Mouse (Mus musculus) cerebellum, postnatal 10 days (tissue): ENCODE measurements around the gene Gsk3b.
A peak's percentile ranks its signal among the peaks of the same experiment; 100 is the strongest.
"Not testable (repeated sequence)": the region's sequence is repeated elsewhere in the genome, so short reads cannot be mapped to it uniquely, and the experiment has no call there.

Experiments
- DNase-seq, 2 experiments: peaks; one replicate each; pipeline ENCODE4 v3.0.0; 2021; ENCODE audit warnings: mixed read lengths in 2 of 2

Gsk3b gene

DNA sequence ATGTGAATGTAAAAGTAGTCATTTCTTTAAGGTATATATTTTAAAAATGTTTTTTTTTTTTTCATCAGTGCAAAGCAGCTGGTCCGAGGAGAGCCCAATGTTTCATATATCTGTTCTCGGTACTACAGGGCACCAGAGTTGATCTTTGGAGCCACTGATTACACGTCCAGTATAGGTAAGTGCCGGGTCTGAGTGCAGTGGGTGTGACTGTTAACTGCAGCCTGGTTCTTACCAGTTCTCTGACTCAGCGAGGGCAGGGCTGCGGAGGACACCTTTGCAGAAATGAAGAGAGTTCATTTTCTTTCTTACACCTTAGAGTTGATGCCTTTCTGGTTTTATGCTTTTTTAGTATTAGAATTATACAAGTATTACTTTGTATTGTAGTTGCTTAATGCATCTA, 102.7 kb downstream of the Gsk3b start:
- no peak for DNase-seq

DNA sequence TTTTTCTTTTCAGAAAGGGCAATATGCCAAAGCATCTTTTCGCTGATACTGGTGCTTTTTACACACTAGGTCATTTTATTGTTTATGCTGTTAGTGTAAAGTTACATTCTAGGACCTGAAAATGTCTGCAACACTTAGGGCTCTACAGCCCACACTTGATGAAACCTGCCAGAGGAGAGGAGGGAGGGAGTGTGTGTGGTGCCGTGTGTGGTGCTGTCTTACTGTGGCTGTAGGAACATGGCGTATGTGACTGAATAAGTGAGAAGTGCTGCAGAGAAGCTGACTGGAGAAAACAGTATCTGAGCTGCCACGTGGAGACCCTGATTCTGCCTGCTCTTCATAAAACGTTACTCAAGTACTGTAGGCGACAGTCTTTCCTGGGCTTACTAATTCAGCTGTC, 103.8 kb downstream of the Gsk3b start:
- no peak for DNase-seq

DNA sequence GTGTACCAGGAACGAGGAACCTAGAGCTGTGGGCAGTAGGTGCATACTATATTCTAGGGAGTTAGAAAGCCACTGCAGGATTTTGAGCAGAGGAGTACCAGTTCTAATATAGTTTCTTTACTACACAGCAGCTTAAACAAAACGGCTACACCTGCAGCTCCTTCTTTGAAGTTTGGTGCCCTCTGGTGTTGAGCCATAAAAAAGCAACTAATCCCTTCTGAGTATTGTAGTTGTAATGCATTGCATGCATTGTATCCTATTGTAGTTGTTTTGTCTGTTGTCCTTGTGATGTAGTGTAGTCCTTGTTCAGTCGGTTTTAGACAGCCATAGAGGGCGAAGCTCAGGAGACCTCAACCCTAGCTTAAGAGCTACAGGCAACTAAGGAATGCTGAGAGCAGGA, 108.5 kb downstream of the Gsk3b start:
- DNase-seq = peak; percentile 86 to 87

DNA sequence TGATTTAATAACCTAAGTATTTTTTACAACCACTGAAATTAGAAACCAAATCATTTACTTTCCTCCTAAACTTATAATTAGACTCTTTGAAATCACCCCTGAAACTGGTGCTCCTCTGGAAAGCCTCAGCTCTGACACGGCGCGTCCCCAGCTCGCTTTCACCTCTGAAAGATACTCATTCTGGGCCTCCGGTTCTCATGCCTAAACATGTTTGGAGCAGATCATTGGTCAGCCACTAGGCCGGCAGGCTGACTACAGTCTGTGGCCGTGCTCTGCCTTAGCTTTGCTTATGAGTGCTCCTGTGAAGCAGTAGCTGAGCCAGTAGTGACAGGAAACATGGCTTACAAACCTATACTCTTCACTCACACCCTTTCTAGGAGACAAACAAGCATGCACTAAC, 116.5 kb downstream of the Gsk3b start:
- DNase-seq = no peak

DNA sequence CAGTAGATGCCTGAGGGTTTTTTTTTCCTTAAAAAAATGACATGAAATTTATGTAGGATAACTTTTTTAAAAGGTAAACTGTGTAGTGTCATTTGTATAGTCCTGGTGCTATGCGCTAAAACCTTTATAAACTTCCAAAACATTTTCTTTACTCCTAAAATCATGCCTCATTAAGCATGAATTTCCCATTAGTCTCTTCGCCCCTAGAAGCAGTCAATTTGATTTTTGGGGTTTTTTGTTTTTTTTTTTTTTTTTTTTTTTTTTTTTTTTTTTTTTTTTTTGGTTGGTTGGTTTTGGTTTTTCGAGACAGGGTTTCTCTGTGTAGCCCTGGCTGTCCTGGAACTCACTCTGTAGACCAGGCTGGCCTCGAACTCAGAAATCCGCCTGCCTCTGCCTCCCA, 133.7 kb downstream of the Gsk3b start:
- DNase-seq = not testable (repeated sequence)

DNA sequence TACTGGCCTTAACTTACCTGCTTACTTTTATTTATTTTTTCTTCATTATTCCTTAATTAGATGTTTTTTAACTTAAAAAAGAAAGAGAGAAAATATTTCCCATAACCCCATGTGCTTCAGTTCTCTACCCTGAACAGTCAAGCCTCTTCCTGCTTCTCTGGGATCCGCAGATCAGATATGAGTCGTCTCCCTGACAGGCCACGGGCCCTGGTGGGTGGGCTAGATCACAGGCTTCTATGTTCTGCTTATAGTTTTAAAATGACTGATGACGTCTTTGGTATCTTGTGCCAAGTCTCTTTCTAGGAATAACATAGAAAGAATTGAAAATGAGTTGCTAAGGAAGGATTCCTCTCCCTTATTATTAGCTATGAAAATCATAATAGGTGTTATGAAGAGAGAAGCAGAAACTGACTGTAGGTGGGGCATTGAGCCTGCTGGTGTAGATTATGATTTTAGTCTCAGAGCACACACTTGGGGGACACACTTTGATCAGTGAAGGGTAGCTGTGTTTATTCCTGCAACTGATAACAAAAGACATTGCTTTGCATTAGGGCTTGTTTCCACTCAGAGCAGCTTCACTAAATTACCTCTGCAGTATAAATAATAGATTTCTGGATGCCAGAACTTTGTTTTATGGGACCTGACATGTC, 148.3 kb downstream of the Gsk3b start:
- no peak for DNase-seq

DNA sequence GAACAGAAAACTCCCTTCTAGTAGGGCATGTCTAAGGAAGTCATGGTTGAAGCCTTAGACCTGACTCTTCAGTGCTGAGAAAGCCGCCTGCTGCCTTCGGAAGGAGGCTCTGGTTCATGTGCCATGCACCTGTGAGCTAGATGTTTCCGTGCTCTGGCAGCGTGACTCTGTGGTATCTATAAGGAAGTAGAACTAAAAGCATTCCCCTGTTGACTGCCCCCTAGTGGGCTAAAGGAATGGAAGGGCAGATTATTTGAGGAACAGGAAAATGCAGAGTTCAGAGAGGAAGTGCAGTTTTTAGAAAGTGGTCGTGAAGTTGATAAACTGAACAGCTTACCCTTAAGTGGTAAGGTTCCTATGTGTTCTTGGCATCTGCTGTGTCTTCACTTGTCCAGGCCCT, 150.9 kb downstream of the Gsk3b start:
- DNase-seq = peak; percentile 54 to 66

DNA sequence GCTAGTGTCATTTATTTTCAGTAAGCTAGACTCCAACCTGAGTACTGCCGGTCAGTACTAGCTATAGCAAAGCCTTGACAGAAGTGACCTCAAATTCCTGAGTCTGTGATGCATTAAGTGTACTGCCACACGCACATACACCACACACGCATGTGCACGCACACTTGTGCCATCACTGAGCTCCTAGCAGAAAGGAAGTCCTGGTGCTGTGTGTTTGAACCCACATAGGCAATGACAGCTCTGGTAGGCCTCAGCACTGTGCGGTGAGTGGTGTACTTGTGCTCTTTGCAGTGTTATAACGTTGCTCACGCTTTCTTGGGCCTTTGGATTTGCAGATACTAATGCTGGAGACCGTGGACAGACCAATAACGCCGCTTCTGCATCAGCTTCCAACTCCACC, 151.4 kb downstream of the Gsk3b start:
- DNase-seq = no peak

DNA sequence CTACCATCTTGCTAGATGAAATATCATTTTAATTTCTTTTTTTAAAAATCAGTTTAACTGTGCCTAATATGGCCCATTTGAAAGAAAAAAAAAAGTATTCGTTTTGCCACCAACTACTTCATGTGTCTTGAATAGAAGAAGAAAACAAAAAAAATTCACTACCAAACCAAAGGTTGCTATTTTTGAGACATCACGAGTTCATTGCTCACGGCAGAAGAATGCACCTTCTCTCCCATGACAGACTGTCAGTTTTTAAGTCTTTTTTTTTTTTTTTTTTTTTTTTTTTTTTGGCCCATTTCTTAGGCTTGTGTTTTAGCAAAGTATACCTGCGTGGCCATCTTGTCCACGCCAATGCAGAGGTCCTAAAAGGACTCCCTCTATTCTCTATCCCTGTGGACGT, 155.3 kb downstream of the Gsk3b start:
- DNase-seq = no peak

DNA sequence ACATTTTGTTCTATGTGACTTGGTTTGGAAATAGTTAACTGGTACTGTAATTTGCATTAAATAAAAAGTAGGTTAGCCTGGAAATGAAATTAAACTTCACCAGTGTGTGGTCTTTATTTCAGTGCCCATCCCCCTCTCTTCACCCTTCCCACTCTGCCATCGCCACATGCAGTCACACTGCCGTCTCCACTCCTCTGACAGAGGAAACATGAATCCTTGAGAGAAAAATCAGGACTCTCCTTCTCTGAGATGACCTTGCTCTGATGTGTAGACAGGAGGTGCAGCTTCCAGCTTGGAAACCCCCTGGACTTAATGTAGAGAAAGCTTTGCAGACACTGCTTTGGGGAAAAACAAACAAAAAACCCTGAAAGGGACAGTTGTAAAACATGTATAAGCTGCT, 156.6 kb downstream of the Gsk3b start:
- no peak for DNase-seq

DNA sequence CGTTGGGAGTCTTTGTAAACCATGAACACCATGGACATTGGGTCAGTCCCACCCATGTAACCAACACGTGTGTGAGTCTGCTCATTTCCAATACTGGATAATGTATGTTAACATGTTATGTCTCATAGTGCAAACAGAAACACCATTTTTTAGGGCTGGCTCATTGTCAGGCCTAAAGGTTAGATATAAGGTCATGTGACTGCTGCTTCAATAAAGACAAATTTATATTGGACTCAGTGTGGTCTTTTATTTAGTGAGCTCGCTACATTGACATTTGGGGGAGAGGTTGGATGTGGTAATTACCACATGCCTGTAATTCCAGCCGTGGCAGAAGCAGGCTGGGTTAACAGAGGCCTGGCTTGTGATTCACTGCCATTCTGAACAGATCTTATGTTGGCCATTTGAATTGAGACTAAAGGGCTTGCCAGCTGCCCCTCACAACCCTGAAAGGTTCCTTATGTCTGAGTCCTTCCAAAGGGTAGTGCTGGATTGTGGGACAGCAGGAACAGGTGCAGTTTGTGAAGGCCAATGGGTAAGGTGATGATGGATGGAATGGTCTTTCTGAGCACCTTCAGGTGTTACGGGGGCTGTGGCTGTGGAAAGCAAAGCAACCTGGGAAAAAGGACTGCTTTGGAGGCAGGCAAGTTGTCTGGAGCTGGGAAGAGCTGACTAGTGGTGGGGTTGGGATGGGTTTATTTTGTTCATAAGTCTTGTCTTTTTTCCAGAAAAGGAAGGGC, 157.2 kb downstream of the Gsk3b start:
- DNase-seq = no peak

DNA sequence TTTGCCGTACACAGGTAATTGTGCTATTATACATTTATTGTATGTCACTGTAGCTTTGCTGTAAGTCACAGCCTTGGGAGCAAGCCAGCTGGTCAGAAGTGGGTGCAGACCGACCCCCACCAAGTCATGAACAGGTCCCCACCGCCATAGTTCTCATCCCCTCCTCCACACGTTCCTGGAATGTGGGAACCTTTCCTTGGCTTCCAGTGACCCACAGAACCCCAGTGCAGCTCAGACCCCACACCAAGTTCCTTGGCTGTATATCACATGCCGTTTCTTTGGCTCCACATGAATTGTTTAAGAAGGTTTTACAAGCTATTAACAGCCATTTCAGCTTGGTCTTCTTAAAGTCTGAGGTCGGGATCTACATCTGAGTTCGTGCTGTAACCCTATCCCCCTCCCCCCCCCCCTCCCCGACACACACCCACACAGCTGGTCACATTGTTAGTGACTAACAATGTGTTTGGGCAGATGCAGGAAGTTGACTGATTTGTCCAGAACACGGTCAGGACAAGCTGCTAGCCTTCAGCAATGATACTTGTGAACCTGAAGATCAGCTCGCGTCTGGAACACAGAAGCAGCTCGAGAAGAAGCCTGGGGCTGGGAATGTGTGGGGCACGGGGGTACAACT, 159.6 kb downstream of the Gsk3b start:
- DNase-seq = no peak

DNA sequence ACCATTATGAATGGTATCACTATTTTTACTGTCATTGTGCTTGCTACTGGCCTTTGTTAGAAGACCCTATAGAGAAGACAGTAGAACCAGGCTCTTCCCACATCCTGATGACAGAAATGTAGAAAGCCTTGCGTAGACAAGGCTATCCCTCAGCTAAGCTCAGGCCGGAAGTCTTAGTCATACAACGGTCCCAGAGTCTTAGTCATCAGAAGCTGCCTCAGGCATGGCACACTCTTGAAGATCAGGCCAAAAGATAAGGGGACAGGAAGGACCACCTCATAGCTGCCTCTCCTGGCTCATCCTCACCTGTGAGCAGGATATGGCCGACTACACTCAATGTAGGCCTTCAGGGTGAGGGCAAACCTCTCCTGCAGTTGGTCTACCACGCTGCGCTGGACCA, 161.7 kb downstream of the Gsk3b start:
- no peak for DNase-seq

DNA sequence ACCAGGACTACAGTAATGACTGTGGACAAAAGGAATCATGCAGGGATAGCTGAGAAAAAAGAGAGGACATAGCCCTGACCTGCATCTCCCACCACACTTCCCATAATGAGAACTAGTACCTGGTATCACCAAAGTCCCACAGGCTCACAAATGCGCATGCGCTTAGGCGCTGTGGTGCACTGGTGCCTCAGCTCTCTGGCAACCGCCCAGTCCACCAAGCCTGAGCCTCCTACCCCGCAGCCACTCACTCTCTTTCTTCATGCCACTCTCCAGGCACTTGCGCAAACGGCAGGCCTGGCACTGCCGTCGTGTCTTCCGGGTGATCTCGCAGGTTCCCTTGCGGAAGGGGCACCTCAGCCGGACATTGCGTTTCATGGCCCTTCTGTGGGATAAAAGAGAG, 165.2 kb downstream of the Gsk3b start:
- no peak for DNase-seq

DNA sequence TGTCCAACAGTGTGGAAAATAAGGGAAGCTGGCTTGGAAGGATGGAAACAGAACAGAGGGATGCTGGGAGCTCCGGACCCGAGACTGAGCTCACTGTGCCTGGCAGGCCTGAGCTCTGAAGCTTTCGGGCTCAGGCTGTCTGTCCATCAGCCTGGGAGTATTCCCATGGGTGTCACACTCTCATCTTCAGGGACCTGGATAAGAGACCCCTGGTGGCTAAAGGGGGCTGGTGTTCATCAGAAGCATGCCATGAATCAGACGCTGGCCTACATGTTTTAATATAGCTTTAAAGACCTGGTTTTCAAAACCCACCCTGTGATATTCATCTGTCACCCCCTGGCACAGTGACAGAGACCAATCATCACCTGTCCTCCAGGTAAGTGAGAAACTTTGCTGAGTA, 166.3 kb downstream of the Gsk3b start:
- DNase-seq = no peak

DNA sequence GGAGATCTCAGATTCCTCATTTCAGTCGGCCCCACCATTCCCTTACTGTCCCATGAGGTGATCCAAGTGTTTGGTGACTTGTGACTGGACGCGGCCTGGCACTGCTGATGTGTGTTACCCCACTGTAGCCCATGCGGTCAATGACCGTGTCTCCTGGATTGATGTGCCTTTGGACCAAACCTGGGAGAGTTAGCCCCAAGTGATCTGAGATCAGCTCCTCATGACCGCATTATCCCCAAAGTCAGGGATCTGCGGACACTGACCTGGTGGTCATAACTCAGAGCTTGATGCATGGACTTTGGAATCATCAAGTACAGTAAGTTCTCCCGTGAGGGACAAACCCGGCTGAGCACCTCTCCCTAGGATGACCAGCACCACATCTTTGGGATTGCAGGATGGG, 167.1 kb downstream of the Gsk3b start:
- no peak for DNase-seq

DNA sequence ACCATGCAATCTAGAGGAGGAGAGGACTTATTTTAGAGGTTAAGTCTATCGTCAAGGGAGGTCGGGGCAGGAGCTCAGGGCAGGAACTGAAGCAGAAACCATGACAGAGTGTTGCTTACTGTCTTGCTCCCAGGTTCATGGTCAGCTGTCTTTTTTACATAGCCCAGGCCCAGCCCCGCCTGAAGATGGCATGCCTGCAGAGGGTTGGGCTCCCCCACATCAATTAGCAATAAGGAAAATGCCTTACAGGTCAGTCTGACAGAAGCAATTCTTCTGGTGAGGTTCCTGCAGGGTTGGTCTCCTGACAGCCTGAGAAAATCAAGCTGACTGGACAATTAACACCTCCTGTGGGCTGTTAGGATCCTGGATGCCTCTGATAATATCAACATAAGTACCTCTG, 182.8 kb downstream of the Gsk3b start:
- DNase-seq = no peak

DNA sequence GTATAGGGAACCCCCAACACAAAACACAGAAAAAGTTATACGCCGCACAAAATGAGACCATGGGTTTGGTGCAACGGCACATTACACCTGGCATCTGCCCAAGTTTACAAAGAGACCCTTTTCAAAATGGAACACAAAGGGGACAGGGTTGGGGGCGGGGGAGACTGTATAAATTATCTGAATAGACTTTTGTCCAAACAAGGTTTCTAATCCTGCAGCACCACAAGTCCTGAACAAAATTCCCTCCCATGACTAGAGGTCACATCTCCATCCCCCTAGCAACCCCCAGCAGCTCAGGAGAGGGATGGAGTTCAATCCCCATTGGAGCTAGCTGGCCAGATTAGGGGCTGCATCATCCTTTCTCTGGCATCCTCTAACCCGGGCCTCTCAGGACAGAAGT, 183.7 kb downstream of the Gsk3b start:
- no peak for DNase-seq

DNA sequence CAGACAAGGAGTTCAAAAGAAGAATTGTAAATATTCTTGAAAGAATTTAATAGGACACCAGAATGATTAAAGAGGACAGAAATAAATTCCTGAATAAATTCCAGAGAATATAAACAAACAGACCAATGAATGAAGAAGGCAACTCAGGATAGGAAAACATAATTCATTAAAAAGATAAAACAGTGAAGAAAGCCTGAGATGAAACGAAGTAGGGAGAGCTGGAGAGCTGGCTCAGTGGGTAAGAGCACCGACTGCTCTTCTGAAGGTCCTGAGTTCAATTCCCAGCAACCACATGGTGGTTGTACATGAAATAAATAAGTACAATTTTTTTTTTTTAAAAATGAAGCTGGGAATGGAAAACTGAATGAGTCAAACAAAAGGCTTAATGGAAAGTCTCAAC, 185.9 kb downstream of the Gsk3b start:
- DNase-seq = no peak

DNA sequence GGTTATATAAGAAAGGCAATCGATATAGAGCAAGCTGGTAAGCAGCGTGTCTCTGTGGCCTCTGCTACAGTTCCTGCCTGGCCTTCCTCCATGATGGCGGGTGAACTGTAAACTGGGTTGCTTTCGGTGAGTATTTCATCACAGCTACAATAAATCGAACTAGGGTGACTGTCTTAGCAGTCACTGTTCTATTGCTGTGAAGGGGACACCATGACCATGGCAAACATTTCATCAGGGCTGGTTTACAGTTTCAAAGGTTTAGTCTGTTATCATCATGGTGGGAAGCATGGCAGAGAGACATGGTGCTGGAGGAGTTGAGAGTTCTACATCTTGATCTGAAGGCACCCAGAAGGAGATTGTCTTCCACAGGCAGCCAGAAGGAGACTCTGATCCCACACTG, 191.0 kb downstream of the Gsk3b start:
- no peak for DNase-seq

DNA sequence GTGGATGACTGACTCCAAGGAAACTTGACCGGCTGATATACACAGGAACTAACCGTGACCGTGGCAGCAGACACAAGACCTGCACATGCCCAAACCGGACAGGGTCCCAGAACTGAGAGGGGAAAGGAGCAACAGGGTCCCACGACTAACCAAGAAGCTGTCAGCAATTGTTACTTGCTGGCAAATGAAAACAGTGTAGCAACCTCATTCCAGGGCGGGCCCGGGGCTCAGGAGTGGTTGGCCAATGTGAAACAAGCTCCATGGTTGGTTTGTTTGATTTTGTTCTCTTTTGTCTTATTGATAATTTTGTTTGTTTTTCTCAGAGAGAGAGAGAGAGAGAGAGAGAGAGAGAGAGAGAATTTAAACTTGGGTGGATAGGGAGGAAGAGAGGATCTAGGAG, 192.2 kb downstream of the Gsk3b start:
- DNase-seq = no peak

DNA sequence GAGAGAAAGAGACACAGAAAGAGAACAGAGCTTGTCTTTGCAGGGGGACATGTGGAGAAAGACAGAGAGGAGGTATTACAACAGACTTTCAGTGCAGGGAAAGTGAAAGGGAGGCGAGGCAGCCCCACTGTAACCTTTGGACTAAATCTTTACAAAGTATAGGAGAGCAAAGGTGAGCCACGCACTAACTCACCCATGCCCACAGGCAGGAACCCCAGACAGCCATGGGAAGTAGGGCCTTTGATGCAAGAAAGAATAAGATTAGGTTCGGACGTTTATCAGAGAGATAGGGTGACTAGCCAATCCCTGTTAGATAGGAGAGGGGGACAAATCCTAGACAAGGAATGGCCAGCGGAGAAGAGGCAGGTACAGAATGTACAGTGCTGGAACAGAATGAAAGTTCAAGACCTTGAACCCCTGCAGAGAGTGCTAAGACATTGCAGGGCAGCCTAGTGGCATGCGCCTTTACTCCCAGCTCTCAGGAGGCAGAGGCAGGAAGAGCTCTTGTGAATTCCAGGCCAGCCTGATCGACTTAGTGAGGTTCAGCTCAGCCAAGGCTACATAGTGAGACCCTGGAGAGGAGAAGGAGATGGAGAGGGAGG, 193.9 kb downstream of the Gsk3b start:
- DNase-seq = no peak

DNA sequence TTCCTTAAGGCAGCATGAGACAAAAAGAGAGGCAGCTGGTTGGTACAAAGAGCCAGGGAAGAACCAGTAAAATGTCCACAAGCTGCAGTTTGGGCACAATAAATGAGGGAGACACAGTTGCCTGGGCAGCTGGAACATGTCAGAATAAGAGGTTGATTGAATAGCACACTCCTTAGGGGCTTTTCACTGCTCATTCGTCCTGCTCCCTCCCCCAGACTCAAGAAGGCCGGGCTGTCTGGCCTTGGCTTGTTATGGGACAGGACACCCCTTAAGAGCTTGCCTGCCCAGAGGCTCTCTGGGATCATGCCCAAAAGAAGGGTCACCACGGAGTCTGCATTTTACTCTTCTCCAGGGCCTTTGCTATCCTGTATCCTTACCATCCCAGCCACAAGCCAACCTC, 194.5 kb downstream of the Gsk3b start:
- DNase-seq = no peak

DNA sequence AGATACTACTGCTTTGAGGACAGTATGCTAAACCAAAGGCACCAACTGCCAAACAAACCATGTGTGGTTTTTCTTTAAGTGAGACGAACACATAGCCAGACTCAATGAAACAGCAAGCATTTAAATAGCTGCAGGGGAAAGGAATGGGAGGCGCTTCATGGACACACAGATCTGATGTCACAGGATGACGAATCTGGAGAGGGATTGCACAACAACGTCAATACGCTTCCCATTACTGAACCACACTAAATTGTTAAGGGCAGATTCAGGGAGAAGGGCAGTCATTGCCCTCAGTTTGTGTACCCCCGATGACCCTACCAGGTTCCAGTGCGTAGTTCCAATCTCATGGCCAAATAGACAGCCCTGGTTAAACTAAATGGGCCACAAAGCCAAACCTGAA, 197.0 kb downstream of the Gsk3b start:
- DNase-seq = no peak
